ENCODE assay signal across 9 mouse cellular contexts in the genomic region with DNA sequence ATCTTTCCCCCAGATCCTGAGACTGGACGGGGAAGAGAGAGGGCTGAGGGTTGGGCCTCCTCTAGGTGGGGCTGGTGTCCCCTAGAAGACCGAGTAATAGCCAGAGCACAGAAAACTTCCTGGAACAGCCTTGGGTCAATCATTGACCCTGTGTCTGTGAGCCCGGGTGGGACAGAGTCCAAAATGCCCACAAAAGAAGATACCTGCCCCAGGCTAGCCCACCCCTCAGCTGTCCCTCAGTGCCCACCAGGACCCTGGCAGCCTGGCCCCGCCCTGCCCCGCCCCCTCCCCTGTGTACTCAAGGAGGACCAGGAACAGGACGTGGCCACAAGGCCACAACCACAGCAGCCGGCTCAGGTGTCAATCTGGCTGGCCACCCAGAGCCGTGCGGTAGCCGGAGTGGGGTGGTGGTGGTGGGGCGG. TPM values are rescaled to one million over a fixed set of nuclear protein-coding genes. Genes with fewer than 3 reads are reported as not detected.
DNase-seq lines count a peak whose midpoint lies in the region; ATAC-seq and TF ChIP-seq lines count a peak whose summit lies in the region.
"Had no signal": no experiment of that assay in that cellular context is flagged by ENCODE, and none has a peak within 500 bp of the region (broad histone marks: within the 10 kb centered on the region; RNA-seq: fewer than 3 reads in every experiment).

No protein-coding gene starts in this region.

- H3K4me3 ChIP-seq in forebrain, embryonic 10.5 days = peak overlapping the region; percentile 11; the same call in 1 of the 2 replicates
- H3K4me3 ChIP-seq in forebrain, postnatal 0 days (ENCODE audit: low read depth, low read length) = no peak overlapping the region
- peak overlapping the region in 1 of 2 experiments; percentile 13; a peak in 1 of 4 replicates for H3K4me3 ChIP-seq in ES-E14 (ENCODE audit: insufficient read depth in 1 of 2, low read depth in 1 of 2, low read length in 2 of 2, poor library complexity in 1 of 2, severe bottlenecking in 1 of 2)
- H3K4me3 ChIP-seq in lung, embryonic 14.5 days (ENCODE audit: low read depth, low read length) = no peak overlapping the region

- H3K9ac ChIP-seq in forebrain, postnatal 0 days = no peak overlapping the region
- H3K9ac ChIP-seq in ES-E14 (ENCODE audit: insufficient read depth, low read depth, low read length, poor library complexity, severe bottlenecking) = peak overlapping the region; percentile 27; the same call in 1 of the 2 replicates
- no peak overlapping the region for H3K9ac ChIP-seq in lung, embryonic 14.5 days

- H3K4me2 ChIP-seq in forebrain, postnatal 0 days (ENCODE audit: low read depth) = no peak overlapping the region
- peak overlapping the region; percentile 30; the same call in 1 of the 2 replicates for H3K4me2 ChIP-seq in lung, embryonic 14.5 days

- peak overlapping the region; percentile 48 for H3K27ac ChIP-seq in forebrain, embryonic 10.5 days
- H3K27ac ChIP-seq in forebrain, postnatal 0 days (ENCODE audit: low read depth, low read length) = no peak overlapping the region
- H3K27ac ChIP-seq in ES-E14 (ENCODE audit: insufficient read depth, low read depth, low read length, poor library complexity, severe bottlenecking) = no peak overlapping the region
- no peak overlapping the region for H3K27ac ChIP-seq in lung, embryonic 14.5 days (ENCODE audit: low read depth)

- in situ Hi-C loops in ES-E14 (cut with MboI; ENCODE audit: low sequenced_read_pairs in 2 of 2, unreplicated experiment in 2 of 2) = no loop called here

- WGBS in forebrain, embryonic 10.5 days = 21% methylated on average over 11 of the region's 11 CpGs
- WGBS in forebrain, postnatal 0 days = 24% methylated on average over 9 of the region's 11 CpGs
- WGBS in lung, embryonic 14.5 days = 26% methylated on average over 11 of the region's 11 CpGs

- no peaks in the 10 kb centered on the region for H3K9me3 ChIP-seq in forebrain, embryonic 10.5 days
- no peaks in the 10 kb centered on the region for H3K9me3 ChIP-seq in forebrain, postnatal 0 days (ENCODE audit: low read length)
- H3K9me3 ChIP-seq in ES-E14 (ENCODE audit: control insufficient read depth, insufficient read depth, low read depth, low read length) = no peaks in the 10 kb centered on the region
- H3K9me3 ChIP-seq in lung, embryonic 14.5 days (ENCODE audit: low read depth, low read length) = no peaks in the 10 kb centered on the region

- no peaks in the 10 kb centered on the region for H3K27me3 ChIP-seq in forebrain, embryonic 10.5 days (ENCODE audit: poor library complexity, severe bottlenecking)
- H3K27me3 ChIP-seq in forebrain, postnatal 0 days (ENCODE audit: insufficient read depth, low read length) = no peaks in the 10 kb centered on the region
- no peaks in the 10 kb centered on the region for H3K27me3 ChIP-seq in lung, embryonic 14.5 days (ENCODE audit: insufficient read depth, low read length)

- DNase-seq in forebrain, embryonic 10.5 days (ENCODE audit: extremely low spot score, low spot score) = no peak
- no peak for DNase-seq in forebrain, postnatal 0 days
- DNase-seq in ES-E14 (ENCODE audit: low read depth, low spot score) = no peak
- peak; percentile 84 for DNase-seq in kidney, adult 18-20 months
- peak; percentile 63 for DNase-seq in lung, embryonic 14.5 days
- no peak for DNase-seq in thymus, postnatal 4 days
- DNase-seq in frontal cortex, postnatal 25 days (ENCODE audit: low spot score in 2 of 2) = no peak
- DNase-seq in right cerebral cortex, postnatal 25 days = no peak

- peaks cover 39% of the 10 kb centered on the region for H3K36me3 ChIP-seq in forebrain, embryonic 10.5 days (replicated peaks)
- H3K36me3 ChIP-seq in forebrain, postnatal 0 days (ENCODE audit: insufficient read depth) = peaks cover 34% of the 10 kb centered on the region
- H3K36me3 ChIP-seq in ES-E14 (ENCODE audit: control insufficient read depth, insufficient read depth, low read length, poor library complexity, severe bottlenecking) = peaks cover 30% of the 10 kb centered on the region
- peaks cover 38% of the 10 kb centered on the region for H3K36me3 ChIP-seq in lung, embryonic 14.5 days (ENCODE audit: insufficient read depth)

- H3K4me1 ChIP-seq in forebrain, embryonic 10.5 days = peaks cover 16% of the 10 kb centered on the region
- no peaks in the 10 kb centered on the region for H3K4me1 ChIP-seq in forebrain, postnatal 0 days (ENCODE audit: insufficient read depth)
- H3K4me1 ChIP-seq in ES-E14 (ENCODE audit: control insufficient read depth in 2 of 2, insufficient read depth in 2 of 2, low read length in 2 of 2, poor library complexity in 1 of 2) = peaks cover 4 to 17% of the 10 kb centered on the region in 2 experiments; a peak in 3 of 4 replicates
- no peaks in the 10 kb centered on the region for H3K4me1 ChIP-seq in lung, embryonic 14.5 days (ENCODE audit: insufficient read depth)

- no peak for ATAC-seq in forebrain, postnatal 0 days
- ATAC-seq in lung, embryonic 14.5 days (ENCODE audit: insufficient read depth) = peak; percentile 62

- TF ChIP-seq CTCF in forebrain, postnatal 0 days (IDR thresholded peaks at IDR 0.05; ENCODE audit: low read depth) = no peak
- peak; percentile 57 for TF ChIP-seq CTCF in lung, embryonic 14.5 days (IDR thresholded peaks at IDR 0.05; ENCODE audit: low read depth)

TF ChIP-seq in ES-E14, 5 proteins besides CTCF, POLR2A, EP300 and RAD21:
- TF ChIP-seq ZC3H11A (IDR thresholded peaks at IDR 0.05; ENCODE audit: borderline replicate concordance, low read depth, low read length) (no peak), HCFC1 (IDR thresholded peaks at IDR 0.05; ENCODE audit: borderline replicate concordance, insufficient read depth, low read length) (no peak), CHD2 (IDR thresholded peaks at IDR 0.05; ENCODE audit: low read depth, low read length) (no peak), MAFK (IDR thresholded peaks at IDR 0.05; ENCODE audit: insufficient read depth, low read depth, low read length) (no peak), ZNF384 (IDR thresholded peaks at IDR 0.05; ENCODE audit: low read depth, low read length) (no peak)

RNA-seq across cellular contexts. Expression of gene Slc44a4, which starts 1.2 kb away (rescaled TPM):
- 0.06 and 0.11 TPM in 2 replicates for polyA plus RNA-seq in forebrain, embryonic 10.5 days (2016; fragmentation: Nextera tagmentation; extraction: Ambion mirVana)
- not detected in 2 replicates for total RNA-seq in forebrain, postnatal 0 days (2014; rRNA removed)
- polyA plus RNA-seq in forebrain, postnatal 0 days (2015; fragmentation: Nextera tagmentation; extraction: Ambion mirVana) = 0.06 TPM in 1 of 2 replicates, not detected in the other
- 5.5 and 8.7 TPM in 2 replicates for total RNA-seq in ES-E14 (2012; rRNA removed)
- polyA plus RNA-seq in lung, embryonic 14.5 days (2014; fragmentation: Nextera tagmentation; extraction: Ambion mirVana) = 0.42 and 0.55 TPM in 2 replicates
- total RNA-seq: hematopoietic stem cell, adult 5-6 weeks had no signal

RNA-seq across cellular contexts. Expression of gene Neu1, which starts 15.6 kb away (rescaled TPM):
- 18.2 and 18.8 TPM in 2 replicates for polyA plus RNA-seq in forebrain, embryonic 10.5 days (2016; fragmentation: Nextera tagmentation; extraction: Ambion mirVana)
- 36.7 and 36.8 TPM in 2 replicates for total RNA-seq in forebrain, postnatal 0 days (2014; rRNA removed)
- 33.5 and 34.5 TPM in 2 replicates for polyA plus RNA-seq in forebrain, postnatal 0 days (2015; fragmentation: Nextera tagmentation; extraction: Ambion mirVana)
- total RNA-seq in ES-E14 (2012; rRNA removed) = 24.0 and 40.6 TPM in 2 replicates
- 10.6 and 11.6 TPM in 2 replicates for polyA plus RNA-seq in lung, embryonic 14.5 days (2014; fragmentation: Nextera tagmentation; extraction: Ambion mirVana)

RNA-seq across cellular contexts. Expression of gene Ehmt2, which starts 17.2 kb away (rescaled TPM):
- 93.3 and 98.8 TPM in 2 replicates for polyA plus RNA-seq in forebrain, embryonic 10.5 days (2016; fragmentation: Nextera tagmentation; extraction: Ambion mirVana)
- 293 and 302 TPM in 2 replicates for total RNA-seq in forebrain, postnatal 0 days (2014; rRNA removed)
- polyA plus RNA-seq in forebrain, postnatal 0 days (2015; fragmentation: Nextera tagmentation; extraction: Ambion mirVana) = 45.5 and 61.8 TPM in 2 replicates
- total RNA-seq in ES-E14 (2012; rRNA removed) = 124 and 147 TPM in 2 replicates
- 64.1 and 71.0 TPM in 2 replicates for polyA plus RNA-seq in lung, embryonic 14.5 days (2014; fragmentation: Nextera tagmentation; extraction: Ambion mirVana)

RNA-seq across cellular contexts. Expression of gene C2, which starts 17.4 kb away (rescaled TPM):
- 0.83 and 1.7 TPM in 2 replicates for polyA plus RNA-seq in forebrain, embryonic 10.5 days (2016; fragmentation: Nextera tagmentation; extraction: Ambion mirVana)
- 2.6 and 6.1 TPM in 2 replicates for total RNA-seq in forebrain, postnatal 0 days (2014; rRNA removed)
- polyA plus RNA-seq in forebrain, postnatal 0 days (2015; fragmentation: Nextera tagmentation; extraction: Ambion mirVana) = 3.0 and 3.5 TPM in 2 replicates
- 5.0 TPM in 2 replicates for total RNA-seq in ES-E14 (2012; rRNA removed)
- 1.3 and 1.4 TPM in 2 replicates for polyA plus RNA-seq in lung, embryonic 14.5 days (2014; fragmentation: Nextera tagmentation; extraction: Ambion mirVana)
- total RNA-seq: hematopoietic stem cell, adult 5-6 weeks had no signal

RNA-seq across cellular contexts. Expression of gene Gm20547, which starts 33.6 kb away (rescaled TPM):
- polyA plus RNA-seq in forebrain, embryonic 10.5 days (2016; fragmentation: Nextera tagmentation; extraction: Ambion mirVana) = 0.05 and 0.11 TPM in 2 replicates
- total RNA-seq in forebrain, postnatal 0 days (2014; rRNA removed) = not detected in 2 replicates
- polyA plus RNA-seq in forebrain, postnatal 0 days (2015; fragmentation: Nextera tagmentation; extraction: Ambion mirVana) = not detected in 2 replicates
- total RNA-seq in ES-E14 (2012; rRNA removed) = 0.31 TPM in 1 of 2 replicates, not detected in the other
- not detected in 2 replicates for polyA plus RNA-seq in lung, embryonic 14.5 days (2014; fragmentation: Nextera tagmentation; extraction: Ambion mirVana)
- total RNA-seq: hematopoietic stem cell, adult 5-6 weeks had no signal

Comparison
In these comparisons a context has a peak if more than half of its experiments do, and no peak if none do; other contexts are left out.
1. DNase-seq: peak in kidney, adult 18-20 months (single experiment) and lung, embryonic 14.5 days (single experiment); none in forebrain, embryonic 10.5 days (single experiment), forebrain, postnatal 0 days (single experiment), ES-E14 (single experiment), thymus, postnatal 4 days (single experiment), frontal cortex, postnatal 25 days (0 of 2) and right cerebral cortex, postnatal 25 days (single experiment).